Mouse (Mus musculus) megakaryocyte, adult 5-6 weeks (primary cell): ENCODE data around the gene Pemt. TPM values are rescaled to one million over a fixed set of nuclear protein-coding genes. Genes with fewer than 3 reads are reported as not detected.
A peak's percentile ranks its signal among the peaks of the same experiment; 100 is the strongest.

Source experiments
- ATAC-seq: 2 replicates; pipeline ENCODE4 v1.8.0; 2016; ENCODE audit warnings: mild to moderate bottlenecking, inconsistent platforms; ENCODE audit not compliant: poor library complexity, severe bottlenecking
- total RNA-seq, 2 experiments: library from RNA; stranded (forward) in 1 of 2; stranded (reverse) in 1 of 2; fragments of 153-499, 151-499 nt in 1 of 2; fragments of 221-1000, 200-1000 nt in 1 of 2; gene quantifications; 2 replicates each; pipeline versions ENCODE4 v1.2.3 to v1.2.4; 2015 to 2017

The Pemt gene
- 0.98 and 3.2 TPM in 2 replicates for total RNA-seq (2015)
- total RNA-seq (2017) = 0.92 and 2.2 TPM in 2 replicates

DNA sequence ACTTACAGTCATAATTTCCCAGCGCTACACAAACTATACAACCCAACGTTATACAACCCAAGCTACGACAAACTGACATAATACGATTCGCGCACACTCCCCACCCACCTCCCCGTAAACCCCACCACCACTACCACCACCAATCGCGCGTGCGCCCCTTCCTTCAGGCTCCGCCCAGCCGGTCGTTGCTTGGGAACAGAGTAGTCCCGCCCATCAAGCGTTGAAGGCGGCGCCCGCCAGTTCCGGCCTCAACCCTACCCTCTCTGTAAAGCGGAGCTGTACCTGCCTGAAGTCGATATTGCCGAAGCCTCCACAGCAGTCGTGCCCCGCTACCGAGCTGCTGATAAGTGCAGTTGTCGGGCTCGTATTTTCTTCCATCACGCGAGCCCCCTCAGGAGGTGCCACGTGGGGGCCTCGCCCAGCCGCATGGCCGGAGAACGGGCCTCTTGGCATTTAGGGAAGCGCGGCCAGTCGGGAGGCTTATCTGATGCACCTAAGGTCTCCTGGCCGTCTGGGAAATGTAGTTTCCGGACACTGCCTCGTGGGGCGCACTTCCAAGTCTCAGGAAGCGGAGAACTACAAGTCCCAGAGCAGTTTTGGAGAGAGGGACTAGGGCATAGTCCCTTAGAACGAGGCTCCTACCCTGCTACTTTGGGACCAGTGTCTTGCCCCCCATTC, at the start of gene Pemt:
Gene Pemt (minus strand): TSS at position 432 of the 678 bp plus-strand sequence.
- ATAC-seq = peak; percentile 98

DNA sequence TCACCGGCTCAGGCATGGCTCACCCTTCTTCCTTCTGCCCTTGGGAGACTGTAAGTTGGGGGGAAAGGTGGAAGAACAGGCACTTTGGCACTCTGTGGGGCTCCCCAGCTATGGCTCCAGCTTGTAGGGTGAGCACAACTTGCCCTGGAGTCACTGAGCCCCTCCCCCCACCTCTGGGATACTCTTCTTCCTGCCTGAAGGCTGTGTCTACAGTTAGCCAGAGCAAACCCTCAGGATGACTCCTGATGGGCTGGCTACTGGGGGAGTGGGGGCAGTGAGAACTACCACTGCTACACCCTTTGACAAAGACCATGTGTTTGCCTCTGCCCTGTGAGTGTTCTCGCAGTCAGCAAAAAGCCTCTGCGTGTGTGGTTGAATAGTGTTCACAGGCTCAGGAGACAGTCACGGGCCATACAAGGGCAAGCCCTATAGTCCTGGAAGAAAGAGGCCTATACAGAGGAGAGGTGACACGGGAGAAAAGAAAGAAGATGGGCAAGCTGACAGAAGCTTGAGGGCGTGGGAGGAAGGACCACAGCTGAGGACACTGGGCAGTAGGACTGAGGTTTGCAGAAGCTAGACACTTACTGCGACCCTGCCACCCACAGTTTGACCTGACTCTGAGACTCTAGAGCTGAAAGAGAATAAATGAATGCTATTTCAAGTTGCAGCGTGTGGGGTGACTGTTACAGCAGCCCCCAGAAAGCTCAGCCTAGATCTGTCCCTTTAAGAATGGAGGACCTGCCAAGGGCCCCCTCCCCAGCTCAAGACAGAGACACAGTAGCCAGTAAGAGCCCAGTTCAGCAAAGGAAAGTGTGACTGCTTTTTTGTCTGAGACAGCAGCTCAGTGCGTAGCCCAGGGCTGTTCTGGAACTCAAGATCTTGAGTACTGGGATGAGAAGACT, 48.9 kb upstream of the Pemt start:
- no peak for ATAC-seq

DNA sequence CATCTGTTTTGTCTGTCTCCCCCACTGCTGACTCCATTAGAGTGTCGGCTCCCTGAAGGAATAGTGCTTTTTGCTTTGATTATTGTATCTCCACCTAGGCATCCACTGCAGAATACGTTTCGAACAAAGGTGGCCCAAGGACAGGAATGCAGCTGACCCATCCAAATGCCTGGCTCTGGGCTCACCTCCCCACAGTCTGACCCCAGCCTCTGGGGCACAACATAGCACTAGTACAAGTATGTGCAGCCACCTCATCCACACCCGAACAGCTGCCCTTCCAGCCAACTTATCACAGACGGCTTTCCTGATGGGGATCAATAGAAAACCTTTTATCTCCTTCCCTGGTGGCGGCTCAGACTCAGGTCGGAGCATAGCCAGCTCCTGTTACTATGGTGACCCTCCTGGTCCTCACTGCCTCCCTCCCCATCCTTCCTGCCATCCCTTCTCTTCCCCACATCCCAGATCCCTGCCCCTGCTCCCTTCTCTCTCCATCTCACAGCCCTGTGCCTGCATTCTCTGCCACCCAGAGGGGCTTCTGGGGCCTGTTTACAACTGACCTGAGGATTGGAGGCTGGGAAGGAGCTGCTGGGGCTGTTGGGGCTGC, 47.8 kb upstream of the Pemt start:
- ATAC-seq = no peak

DNA sequence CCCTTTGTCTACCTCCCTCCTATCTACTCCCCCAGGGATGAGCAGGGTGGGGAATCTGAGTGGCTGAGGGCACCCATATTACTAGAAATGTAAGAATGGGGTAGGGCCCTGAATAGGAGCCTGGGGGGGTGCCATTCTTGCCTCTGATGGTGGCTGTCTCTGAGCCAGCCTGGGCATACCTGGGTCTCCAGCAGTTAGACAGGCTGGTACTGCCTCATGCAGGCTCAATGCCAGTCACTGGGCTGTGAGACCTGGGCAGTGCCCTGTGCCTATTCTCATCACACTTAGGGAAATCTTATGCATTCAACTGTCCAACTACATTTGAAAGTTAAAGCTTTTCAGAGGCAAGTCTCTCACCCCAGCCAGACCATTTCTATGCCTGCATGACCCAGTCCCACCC, 46.9 kb upstream of the Pemt start:
- ATAC-seq = no peak

DNA sequence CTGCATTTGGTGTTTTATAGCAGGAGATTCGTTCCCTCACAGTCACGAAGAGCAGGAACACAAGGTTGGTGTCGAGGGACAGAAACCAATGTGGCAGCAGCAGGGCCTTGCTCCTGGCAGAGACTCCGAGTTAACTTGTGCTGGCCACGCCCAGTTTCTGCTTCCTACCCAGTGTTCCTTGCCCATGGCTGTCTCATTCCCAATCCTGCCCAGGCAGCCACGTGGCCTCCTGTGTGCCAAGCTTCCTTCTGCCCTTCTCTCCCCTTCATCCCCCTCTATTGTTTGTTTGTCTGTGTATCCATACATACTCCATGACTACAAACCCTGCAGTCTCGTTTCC, 45.1 kb upstream of the Pemt start:
- ATAC-seq = no peak

DNA sequence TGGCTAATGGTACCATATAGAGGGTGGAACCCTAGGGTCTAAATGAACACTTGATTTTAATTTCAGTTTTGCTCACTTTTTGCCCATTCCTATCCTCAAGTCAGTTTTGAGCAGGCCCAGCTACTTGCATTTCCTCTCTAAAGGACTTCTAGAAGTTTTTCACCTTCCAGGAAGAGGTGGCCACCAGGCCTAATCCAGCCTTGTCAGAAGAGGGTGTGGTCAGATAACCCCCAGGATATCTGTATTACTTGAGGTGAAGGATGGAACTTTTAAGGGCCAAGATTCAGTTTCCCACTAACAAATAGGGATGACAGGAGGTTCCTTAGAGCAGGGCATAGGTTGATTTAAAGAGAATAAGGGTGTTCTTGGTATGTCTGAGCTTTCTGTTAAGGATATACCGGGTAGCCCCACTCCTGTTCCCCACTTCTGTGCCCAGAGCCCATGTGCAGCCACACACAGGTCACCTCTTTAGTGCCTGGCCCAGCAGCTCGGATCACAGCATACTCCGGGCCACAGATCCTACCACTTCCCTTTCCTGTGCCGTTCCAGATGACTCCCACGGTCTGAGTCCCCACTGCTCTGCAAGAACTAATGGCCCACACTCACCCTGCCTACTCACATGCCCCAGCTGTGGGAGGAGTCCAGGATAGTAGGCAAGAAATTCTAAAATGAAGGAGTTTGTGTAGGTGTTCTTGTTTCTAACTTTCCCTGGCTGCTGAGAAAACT, 44.6 kb upstream of the Pemt start:
- peak; percentile 57 for ATAC-seq

DNA sequence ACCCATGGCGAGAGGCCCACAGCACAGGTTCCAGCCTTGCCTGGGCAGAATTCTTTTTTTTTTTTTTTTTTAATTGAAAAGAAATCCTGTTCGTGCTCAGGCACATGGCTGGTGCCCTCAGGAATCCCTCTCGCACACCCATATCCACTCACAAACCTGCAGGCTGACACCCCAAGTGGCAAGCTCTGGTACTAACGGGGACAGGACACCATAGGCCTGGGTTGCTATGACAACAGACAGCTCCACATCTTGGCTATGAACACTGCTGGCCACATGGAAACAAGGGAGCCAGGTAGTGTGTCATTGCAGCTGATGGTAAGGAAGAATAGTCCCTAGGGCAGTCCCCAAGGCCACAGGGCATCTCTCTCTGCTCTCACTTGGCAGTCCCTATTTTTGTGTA, 42.7 kb upstream of the Pemt start:
- no peak for ATAC-seq

DNA sequence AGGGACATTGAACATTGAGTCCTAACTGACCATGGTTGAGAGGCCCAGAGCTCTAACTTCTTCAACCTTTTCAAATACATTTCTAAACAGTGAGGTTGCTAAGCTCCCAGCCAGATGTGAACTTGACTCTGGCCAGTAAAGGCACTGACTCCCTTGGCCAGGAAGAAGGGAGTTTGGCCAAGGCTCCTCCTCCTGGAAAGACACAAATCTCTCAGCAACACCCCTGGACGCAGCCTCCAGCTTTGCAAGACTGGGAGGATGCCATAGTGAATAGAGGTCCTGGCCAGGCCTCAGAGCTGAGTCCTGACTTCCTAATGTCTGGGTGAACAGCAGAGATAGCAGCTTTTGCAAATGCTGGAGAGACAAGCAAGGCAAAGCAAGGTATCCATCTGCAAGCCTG, 40.4 kb upstream of the Pemt start:
- no peak for ATAC-seq

DNA sequence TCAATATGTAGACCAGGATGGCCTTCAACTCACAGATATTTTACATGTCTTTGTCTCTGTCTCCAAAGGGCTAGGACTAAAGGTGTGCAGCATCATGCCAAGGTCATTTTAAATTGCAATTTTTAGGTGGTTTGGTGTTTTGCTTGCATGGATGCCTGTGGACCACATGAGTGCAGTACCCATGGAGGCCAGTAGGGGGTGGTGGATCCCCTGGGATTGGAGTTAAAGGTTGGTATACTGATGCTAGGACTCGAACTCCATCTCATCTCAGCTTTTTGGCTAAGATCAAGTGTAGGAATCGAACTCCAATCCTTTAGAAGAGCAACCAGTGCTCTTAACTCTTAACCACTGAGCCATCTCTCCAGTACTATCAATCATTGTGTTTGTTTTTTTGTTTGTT, 38.3 kb upstream of the Pemt start:
- peak; percentile 77 for ATAC-seq

DNA sequence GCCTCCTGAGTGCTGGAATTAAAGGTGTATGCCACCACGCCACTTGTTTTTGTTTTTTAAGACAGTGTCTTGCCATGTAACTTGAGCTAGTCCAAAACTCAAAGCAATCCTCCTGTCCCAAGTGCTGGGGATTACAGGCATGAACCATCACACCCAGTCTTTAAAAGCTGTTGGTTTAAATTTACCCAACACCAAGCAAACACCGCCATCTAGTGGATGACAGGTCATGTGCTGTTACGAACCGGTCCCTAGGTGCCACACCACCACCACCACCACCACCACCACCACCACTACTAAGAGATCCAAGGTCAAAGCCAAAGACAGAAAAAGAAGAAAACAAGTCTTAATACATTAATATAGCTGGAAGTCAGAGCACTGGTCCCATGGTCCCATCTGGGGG, 30.5 kb upstream of the Pemt start:
- ATAC-seq = peak; percentile 78

DNA sequence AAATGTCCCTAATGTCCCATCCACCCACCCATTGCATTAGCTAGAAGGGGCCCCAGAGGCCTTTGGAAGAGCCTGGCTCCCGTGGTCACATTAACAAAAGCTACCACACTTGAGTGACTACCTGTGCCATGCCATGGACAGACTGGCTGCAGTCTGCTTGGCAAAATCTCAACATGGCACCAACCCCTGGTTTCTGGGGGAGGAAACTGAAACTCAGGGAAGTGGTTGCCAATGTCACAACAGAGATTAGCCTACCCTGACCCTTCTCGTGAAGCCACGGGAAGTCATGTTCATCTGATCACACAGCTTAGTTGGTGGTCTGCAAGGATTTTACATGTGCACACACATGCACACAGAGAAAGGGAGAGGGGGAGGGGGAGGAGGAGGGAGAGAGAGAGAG, 29.9 kb upstream of the Pemt start:
- ATAC-seq = no peak

DNA sequence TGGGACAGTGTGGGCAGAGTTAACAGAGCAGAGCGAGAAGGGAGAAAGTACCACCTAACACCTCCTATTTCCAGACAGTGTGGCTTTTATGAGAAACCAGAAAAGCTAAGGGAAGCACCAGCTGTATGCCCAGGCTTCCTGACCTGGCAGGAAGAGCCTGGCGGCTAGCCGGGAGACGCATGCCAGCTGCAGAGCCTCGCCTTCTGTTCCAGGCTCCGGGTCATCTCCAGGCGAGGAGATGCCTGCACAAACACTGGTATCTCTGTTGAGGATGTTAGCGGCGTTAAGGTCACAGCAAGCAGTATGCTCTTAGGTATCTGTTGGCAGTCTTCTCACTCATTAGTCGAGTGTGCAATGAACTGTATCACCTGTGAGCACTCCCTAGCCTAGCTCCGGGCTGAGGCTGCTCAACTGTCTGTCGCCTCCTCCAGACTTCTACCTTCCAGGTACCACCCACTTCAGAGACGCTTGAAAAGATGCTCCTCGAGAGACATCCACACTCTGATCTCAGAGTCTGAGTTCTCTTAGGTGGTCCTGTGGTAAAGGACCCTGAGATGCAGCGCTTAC, 27.7 kb upstream of the Pemt start:
- no peak for ATAC-seq

DNA sequence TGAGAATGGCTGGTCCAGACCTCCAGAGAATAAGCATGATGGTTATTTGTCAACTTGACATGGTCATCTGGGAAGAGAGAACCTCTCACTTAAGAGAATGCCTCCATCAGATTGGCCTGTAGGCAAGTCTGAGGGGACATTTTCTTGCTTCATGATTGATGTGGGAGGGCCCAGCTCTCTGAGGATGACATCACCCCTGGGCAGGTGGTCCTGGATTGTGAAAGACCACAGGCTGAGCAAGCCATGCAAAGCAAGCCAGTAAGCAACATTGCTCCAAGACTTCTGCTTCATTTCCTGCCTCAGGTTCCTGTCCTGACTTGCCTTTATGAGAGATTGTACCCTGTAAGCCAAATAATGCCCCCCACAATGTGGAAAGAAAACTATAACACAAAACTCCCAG, 26.8 kb upstream of the Pemt start:
- no peak for ATAC-seq

DNA sequence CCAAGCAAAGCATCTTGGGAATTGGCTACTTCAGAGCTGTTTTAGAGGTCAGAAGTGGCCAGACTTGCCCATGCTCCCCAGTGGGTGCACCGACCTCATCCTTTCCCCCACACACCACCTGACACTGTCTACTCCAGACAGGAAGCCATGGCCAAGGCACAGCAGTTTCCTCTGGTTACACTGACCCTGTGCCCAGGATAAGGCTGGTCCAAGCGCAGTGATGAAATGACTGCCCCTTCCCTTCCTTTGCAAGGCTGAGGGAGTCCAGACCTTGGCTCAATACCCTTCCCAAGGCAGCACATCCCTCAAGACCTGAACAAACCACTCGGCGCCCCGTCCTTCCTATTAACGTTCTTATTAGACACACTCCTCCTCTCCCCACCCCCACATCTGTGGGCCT, 24.9 kb upstream of the Pemt start:
- no peak for ATAC-seq

DNA sequence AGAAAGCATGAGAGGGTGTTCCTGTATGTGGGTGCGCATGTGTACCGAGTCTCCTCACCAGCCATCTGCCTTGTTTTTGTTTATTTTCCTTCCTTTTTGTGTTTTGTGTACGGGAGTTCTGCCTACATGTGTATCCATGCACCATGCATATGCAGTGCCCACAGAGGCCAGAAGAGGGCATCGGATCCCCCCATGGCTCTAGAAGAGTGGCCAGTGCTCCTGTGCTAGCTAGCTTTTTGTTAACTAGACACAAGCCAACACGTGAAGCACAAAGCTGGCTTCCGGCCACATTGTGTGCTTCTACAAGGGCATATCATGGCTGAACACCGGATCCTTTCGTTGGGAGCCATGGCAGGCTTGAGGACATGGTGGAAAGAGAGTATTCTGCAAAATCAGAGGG, 24.3 kb upstream of the Pemt start:
- peak; percentile 67; the same call in 1 of the 2 replicates for ATAC-seq

DNA sequence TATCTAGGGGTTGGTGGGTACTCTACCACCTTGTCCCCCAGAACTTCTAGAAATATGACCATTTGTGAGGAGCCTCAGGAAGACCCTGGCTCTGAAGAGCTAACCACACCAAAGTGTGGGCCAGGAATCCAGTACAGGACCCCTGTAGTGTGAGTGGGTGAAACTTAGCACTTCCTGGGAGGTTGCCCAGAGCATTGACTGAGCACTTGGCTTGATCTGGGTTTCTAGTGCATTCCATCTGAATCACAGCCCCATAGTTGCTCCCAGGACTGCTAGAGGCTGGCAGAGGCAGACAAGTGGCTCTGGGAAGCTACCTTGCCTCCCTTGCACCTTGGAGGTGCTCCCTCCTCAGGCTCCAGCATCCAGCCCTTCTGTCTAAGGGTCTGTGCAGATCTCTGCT, 22.3 kb upstream of the Pemt start:
- ATAC-seq = no peak

DNA sequence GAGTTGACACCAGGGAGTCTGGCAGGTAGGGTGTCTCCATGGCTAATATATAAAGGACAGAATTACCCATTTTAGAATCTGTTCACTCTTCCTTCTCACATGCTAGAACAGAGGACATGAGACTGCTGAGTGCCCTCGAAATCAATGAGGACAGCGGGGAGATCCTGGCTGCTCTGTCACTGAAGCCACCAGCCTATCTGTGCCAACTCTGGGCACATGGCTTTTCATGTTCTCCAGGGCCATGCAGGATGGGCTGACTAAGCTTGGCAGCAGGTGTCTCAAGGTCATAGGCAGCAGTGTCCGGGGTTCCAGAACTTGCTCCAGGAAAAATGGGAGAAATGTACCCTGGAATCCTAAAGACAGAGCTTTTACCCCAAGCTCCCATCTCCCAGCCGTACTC, 21.4 kb upstream of the Pemt start:
- no peak for ATAC-seq

DNA sequence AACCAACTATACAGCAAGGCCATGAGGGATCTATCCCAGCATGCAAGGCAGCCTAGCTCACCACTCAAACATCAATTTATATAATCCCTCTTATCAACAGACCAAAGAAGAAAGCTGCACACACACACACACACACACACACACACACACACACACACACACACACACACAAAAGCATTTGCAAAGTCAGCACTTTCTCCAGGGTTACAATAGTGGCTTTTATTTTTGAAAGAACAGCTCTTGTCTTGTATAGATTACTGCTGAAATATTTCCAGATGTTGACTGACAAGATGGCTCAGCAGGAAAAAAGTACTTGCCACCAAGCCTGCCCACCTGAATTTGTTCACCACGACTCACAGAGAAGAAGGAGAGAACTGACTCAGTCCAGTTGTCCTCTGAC, 19.0 kb upstream of the Pemt start:
- no peak for ATAC-seq

DNA sequence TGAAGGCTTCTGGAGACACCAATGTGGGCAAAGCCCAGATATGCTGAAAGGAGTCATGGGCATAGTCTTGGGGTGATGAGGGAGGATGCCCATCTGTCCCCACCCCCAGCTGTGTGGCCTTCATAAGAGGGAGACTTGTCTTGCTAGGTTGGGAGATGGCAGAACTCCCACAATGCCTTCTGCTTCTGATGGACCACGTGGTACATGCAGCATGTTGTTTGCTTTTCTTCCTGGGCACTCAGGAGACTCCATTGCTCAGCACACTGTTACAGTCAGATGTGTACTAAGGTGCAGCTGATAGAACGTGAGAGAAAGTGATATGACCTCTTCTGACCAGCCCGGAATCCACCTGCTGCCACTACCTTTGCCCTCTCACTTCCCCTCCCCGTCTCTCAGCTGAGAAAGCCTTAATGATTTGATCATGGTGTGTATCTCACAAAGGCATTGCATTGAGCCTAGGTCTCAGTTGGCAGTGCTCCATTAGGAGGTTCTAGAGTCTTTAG, 15.3 kb upstream of the Pemt start:
- no peak for ATAC-seq

DNA sequence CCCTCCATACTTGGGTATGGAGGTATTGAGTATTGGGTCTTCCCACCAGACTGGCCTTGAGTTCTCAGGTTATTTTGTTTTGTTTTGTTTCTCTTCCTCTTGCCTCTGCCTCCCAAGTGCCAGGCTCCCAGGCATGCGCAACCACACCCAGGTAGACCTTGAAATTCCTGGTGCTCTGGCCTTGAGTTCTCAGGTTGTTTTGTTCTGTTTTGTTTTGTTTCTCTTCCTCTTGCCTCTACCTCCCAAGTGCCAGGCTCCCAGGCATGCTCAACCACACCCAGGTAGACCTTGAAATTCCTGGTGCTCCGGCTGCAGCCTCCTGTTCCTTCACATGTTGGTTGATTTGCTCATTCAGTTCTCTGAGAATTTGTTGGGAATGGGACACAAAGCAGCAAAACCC, 13.7 kb upstream of the Pemt start:
- ATAC-seq = no peak

DNA sequence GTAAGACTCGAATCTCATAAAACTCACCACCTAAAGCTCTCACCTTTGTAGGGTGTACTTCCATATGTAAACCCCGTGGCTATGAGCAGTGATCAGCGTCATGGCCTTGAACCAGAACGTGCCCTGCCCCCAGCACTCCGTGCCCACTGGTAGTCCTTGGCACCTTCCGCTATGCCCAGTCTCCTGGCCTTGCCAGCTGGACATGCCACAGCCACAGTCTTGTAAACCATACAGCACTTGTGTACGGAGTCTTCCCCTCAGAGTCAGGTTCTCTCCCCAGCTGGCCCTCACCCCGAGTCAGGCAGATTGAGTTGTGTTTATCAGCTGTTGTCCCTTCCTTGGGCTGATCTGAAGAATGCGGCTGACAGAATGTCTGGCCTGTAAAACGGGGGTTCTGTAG, 12.2 kb upstream of the Pemt start:
- ATAC-seq = no peak
